Mouse (Mus musculus) heart, embryonic 15.5 days (tissue): ENCODE data around the gene Gm11027. TPM values are rescaled to one million over a fixed set of nuclear protein-coding genes. Genes with fewer than 3 reads are reported as not detected.

Source experiments
- ATAC-seq: fragments of 200-750 bp; cut with Nextera tagmentation; replicated peaks from 2 replicates; pipeline ENCODE4 v1.8.0; 2017; ENCODE audit warnings: low read depth, moderate TSS enrichment; ENCODE audit not compliant: insufficient number of reproducible peaks, insufficient read depth, low FRiP score
- H3K27ac ChIP-seq: fragments of 300-500 bp; sonication (generic); 2 replicates; pipeline ENCODE4 v1.5.1; 2015; ENCODE audit warnings: mild to moderate bottlenecking, inconsistent platforms
- H3K27me3 ChIP-seq: fragments of 300-500 bp; sonication (generic); 2 replicates; pipeline ENCODE4 v1.6.1; 2015; ENCODE audit warnings: inconsistent platforms
- H3K36me3 ChIP-seq: fragments of 300-500 bp; sonication (generic); 2 replicates; pipeline ENCODE4 v1.6.1; 2015; ENCODE audit warnings: mild to moderate bottlenecking, inconsistent platforms
- H3K4me1 ChIP-seq: fragments of 300-500 bp; sonication (generic); replicated peaks from 2 replicates; pipeline ENCODE4 v1.6.1; 2015; ENCODE audit warnings: inconsistent platforms
- H3K4me2 ChIP-seq: fragments of 300-500 bp; sonication (generic); 2 replicates; pipeline ENCODE4 v1.6.1; 2015; ENCODE audit warnings: inconsistent platforms, mild to moderate bottlenecking, moderate library complexity
- H3K4me3 ChIP-seq: fragments of 300-500 bp; sonication (generic); 2 replicates; pipeline ENCODE4 v1.5.1; 2015; ENCODE audit warnings: mild to moderate bottlenecking, inconsistent platforms
- H3K9ac ChIP-seq: fragments of 300-500 bp; sonication (generic); 2 replicates; pipeline ENCODE4 v1.6.1; 2015; ENCODE audit warnings: mild to moderate bottlenecking, inconsistent platforms
- H3K9me3 ChIP-seq: fragments of 300-500 bp; sonication (generic); replicated peaks from 2 replicates; pipeline ENCODE4 v1.6.1; 2016; ENCODE audit warnings: inconsistent platforms
- WGBS: fragments of 180-500 bp; shearing (Covaris S2); methylation state at CpG from one replicate; pipeline ENCODE4 v1.1.7; 2015; ENCODE audit warnings: mixed read lengths; 5-methylcytosine and 5-hydroxymethylcytosine counted together
- microRNA-seq: library from miRNA; unstranded; fragments of <30 nt; microRNA quantifications from one replicate; pipeline ENCODE4, GENCODE M21; 2016
- polyA plus RNA-seq: library from polyadenylated mRNA; unstranded; fragments of >200 nt; fragmentation: Nextera tagmentation; extraction: Ambion mirVana; gene quantifications from 2 replicates; pipeline ENCODE4 v1.2.1, GENCODE M21; 2015

The Gm11027 gene
- polyA plus RNA-seq, 1 experiment from 2014 or later = not detected

- Histone ChIP-seq H3K4me2 (no peak overlapping the region), H3K27me3 (no peaks in the 10 kb centered on the region), H3K4me3 (no peak overlapping the region), H3K4me1 (no peaks in the 10 kb centered on the region), H3K36me3 (no peaks in the 10 kb centered on the region), H3K9ac (no peak overlapping the region), H3K27ac (no peak overlapping the region), H3K9me3 (no peaks in the 10 kb centered on the region)
- ATAC-seq = no peak
- WGBS = 70% methylated on average over 2 of the region's 2 CpGs
Observed at GRCm38 (mm10) chr12:116308612-116309011, 33.4 kb downstream of the Gm11027 start.

- no peak for ATAC-seq
- H3K9ac ChIP-seq = no peak overlapping the region
- H3K27ac ChIP-seq = no peak overlapping the region
- H3K9me3 ChIP-seq = no peaks in the 10 kb centered on the region
- peaks cover 6% of the 10 kb centered on the region; the same call in 1 of the 2 replicates for H3K4me1 ChIP-seq
- no peak overlapping the region for H3K4me3 ChIP-seq
- WGBS = 68% methylated on average over 1 of the region's 1 CpGs
- H3K36me3 ChIP-seq = no peaks in the 10 kb centered on the region
- H3K4me2 ChIP-seq = no peak overlapping the region
- no peaks in the 10 kb centered on the region for H3K27me3 ChIP-seq
Observed at GRCm38 (mm10) chr12:116313816-116314215, 38.6 kb downstream of the Gm11027 start.

- Histone ChIP-seq H3K27me3 (no peaks in the 10 kb centered on the region), H3K9me3 (no peaks in the 10 kb centered on the region), H3K27ac (no peak overlapping the region), H3K4me1 (peaks cover 6% of the 10 kb centered on the region; the same call in 1 of the 2 replicates), H3K4me3 (no peak overlapping the region), H3K36me3 (no peaks in the 10 kb centered on the region), H3K9ac (no peak overlapping the region), H3K4me2 (no peak overlapping the region)
- 75% methylated on average over 3 of the region's 3 CpGs for WGBS
- ATAC-seq = no peak
Observed at GRCm38 (mm10) chr12:116315498-116315897, 40.3 kb downstream of the Gm11027 start.

GRCm38 (mm10) chr12:116317818-116318217 lies 42.6 kb downstream of the Gm11027 start:
- H3K4me2 ChIP-seq = no peak overlapping the region
- no peak for ATAC-seq
- no peaks in the 10 kb centered on the region for H3K9me3 ChIP-seq
- WGBS = 87% methylated on average over 1 of the region's 1 CpGs
- peaks cover 6% of the 10 kb centered on the region; the same call in 1 of the 2 replicates for H3K4me1 ChIP-seq
- H3K27me3 ChIP-seq = no peaks in the 10 kb centered on the region
- no peak overlapping the region for H3K9ac ChIP-seq
- no peak overlapping the region for H3K27ac ChIP-seq
- H3K36me3 ChIP-seq = 0 out of 2 replicates have a peak, but pooled peaks cover 3% of the 10 kb centered on the region
- H3K4me3 ChIP-seq = no peak overlapping the region

Small RNA genes within 50 kb of the gene (microRNA-seq; reads per million reads assigned to microRNA genes)
- not detected for gene Gm23190

Other genes starting within 250 kb of the Gm11027 start
- 25.5 and 30.4 TPM in 2 replicates for gene Zfp386, start 227.7 kb upstream of the Gm11027 start, polyA plus RNA-seq
- gene Vipr2, start 197.7 kb upstream of the Gm11027 start, polyA plus RNA-seq = 0.40 and 0.82 TPM in 2 replicates
- gene Wdr60, start 12.4 kb upstream of the Gm11027 start, polyA plus RNA-seq = 5.9 and 7.1 TPM in 2 replicates
- gene Esyt2, start 5.8 kb downstream of the Gm11027 start, polyA plus RNA-seq = 10.0 and 14.4 TPM in 2 replicates
- 20.0 and 25.8 TPM in 2 replicates for gene Ncapg2, start 130.0 kb downstream of the Gm11027 start, polyA plus RNA-seq
- 0.13 and 0.24 TPM in 2 replicates for gene Ptprn2, start 210.3 kb downstream of the Gm11027 start, polyA plus RNA-seq